Comparison of ENCODE assay signal across 7 mouse cellular contexts in genomic region chr11:117266906-117267721, GRCm38 (mm10).
A peak's percentile ranks its signal among the peaks of the same experiment; 100 is the strongest.
DNase-seq lines count a peak whose midpoint lies in the region; ATAC-seq lines count a peak whose summit lies in the region.

No protein-coding gene starts in this region.

- H3K27me3 ChIP-seq in forebrain, embryonic 10.5 days (ENCODE audit: poor library complexity, severe bottlenecking): peaks cover 17% of the 10 kb centered on the region
- H3K27me3 ChIP-seq in hindbrain, embryonic 10.5 days (ENCODE audit: insufficient read depth, poor library complexity, severe bottlenecking): peaks cover 13% of the 10 kb centered on the region; the same call in 1 of the 2 replicates
- no peaks in the 10 kb centered on the region; the same call in none of the 2 replicates for H3K27me3 ChIP-seq in midbrain, embryonic 16.5 days (ENCODE audit: control insufficient read depth, insufficient read depth, low read depth, low read length)

- H3K4me1 ChIP-seq in forebrain, embryonic 10.5 days: peaks cover 91% of the 10 kb centered on the region
- peaks cover 92% of the 10 kb centered on the region for H3K4me1 ChIP-seq in hindbrain, embryonic 10.5 days (replicated peaks)
- peaks cover 31% of the 10 kb centered on the region for H3K4me1 ChIP-seq in midbrain, embryonic 16.5 days (ENCODE audit: control insufficient read depth, insufficient read depth, low read length)

- no peaks in the 10 kb centered on the region for H3K9me3 ChIP-seq in forebrain, embryonic 10.5 days
- no peaks in the 10 kb centered on the region for H3K9me3 ChIP-seq in hindbrain, embryonic 10.5 days
- no peaks in the 10 kb centered on the region for H3K9me3 ChIP-seq in midbrain, embryonic 16.5 days (replicated peaks; ENCODE audit: control insufficient read depth, low read length, poor library complexity, severe bottlenecking)

- peaks cover 28% of the 10 kb centered on the region for H3K36me3 ChIP-seq in forebrain, embryonic 10.5 days (replicated peaks)
- peaks cover 14% of the 10 kb centered on the region for H3K36me3 ChIP-seq in hindbrain, embryonic 10.5 days
- no peaks in the 10 kb centered on the region for H3K36me3 ChIP-seq in midbrain, embryonic 16.5 days (ENCODE audit: control insufficient read depth, insufficient read depth, low read length)

- peak overlapping the region; percentile 86 for H3K4me2 ChIP-seq in midbrain, embryonic 16.5 days (ENCODE audit: low read length)

- WGBS in forebrain, embryonic 10.5 days: under 1% methylated on average over 37 of the region's 37 CpGs
- under 1% methylated on average over 37 of the region's 37 CpGs for WGBS in hindbrain, embryonic 10.5 days
- under 1% methylated on average over 36 of the region's 37 CpGs for WGBS in midbrain, embryonic 16.5 days

- DNase-seq in CD4-positive helper T cell, adult 2 months (ENCODE audit: low read depth, low spot score): peak; percentile 58
- peak; percentile 81 for DNase-seq in NIH3T3 (ENCODE audit: low read depth)
- DNase-seq in forebrain, embryonic 10.5 days (ENCODE audit: extremely low spot score, low spot score): peak; percentile 86
- peak; percentile 88 for DNase-seq in hindbrain, embryonic 10.5 days (ENCODE audit: low spot score)
- DNase-seq in liver: peak; percentile 65
- peak; percentile 86 for DNase-seq in thymus, postnatal 14 days

- ATAC-seq in midbrain, embryonic 16.5 days: peak; percentile 68; the same call in 1 of the 2 replicates

- H3K9ac ChIP-seq in midbrain, embryonic 16.5 days (ENCODE audit: low read depth, low read length): peak overlapping the region; percentile 66

- H3K4me3 ChIP-seq in forebrain, embryonic 10.5 days: peak overlapping the region; percentile 69
- peak overlapping the region; percentile 85 for H3K4me3 ChIP-seq in hindbrain, embryonic 10.5 days
- H3K4me3 ChIP-seq in midbrain, embryonic 16.5 days (ENCODE audit: low read depth, low read length): peak overlapping the region; percentile 45

- peak overlapping the region; percentile 95 for H3K27ac ChIP-seq in forebrain, embryonic 10.5 days
- peak overlapping the region; percentile 96 for H3K27ac ChIP-seq in hindbrain, embryonic 10.5 days
- H3K27ac ChIP-seq in midbrain, embryonic 16.5 days (ENCODE audit: low read length): peak overlapping the region; percentile 30; the same call in 1 of the 2 replicates

Comparison
In these comparisons a context has a peak if more than half of its experiments do, and no peak if none do; other contexts are left out.
1. Peak in every context shown above with its lines: DNase-seq, ATAC-seq, H3K4me3 ChIP-seq and H3K27ac ChIP-seq.
2. H3K27ac ChIP-seq: peak in every context shown above with its lines; median percentile 96 in hindbrain, embryonic 10.5 days; 95 in forebrain, embryonic 10.5 days; 30 in midbrain, embryonic 16.5 days.